Mouse (Mus musculus): Measurements from ENCODE around the gene Mus81.
A peak's percentile ranks its signal among the peaks of the same experiment; 100 is the strongest.
"Not testable (repeated sequence)": the region's sequence is repeated elsewhere in the genome, so short reads cannot be mapped to it uniquely, and the experiment has no call there.

Mus81 gene

GRCm38 (mm10) chr19:5487768-5488550, at the start of gene Mus81:
Gene Mus81 (minus strand): TSS chr19:5488402.
- peak; percentile 99 for DNase-seq (ENCODE audit: low read depth)

DNA sequence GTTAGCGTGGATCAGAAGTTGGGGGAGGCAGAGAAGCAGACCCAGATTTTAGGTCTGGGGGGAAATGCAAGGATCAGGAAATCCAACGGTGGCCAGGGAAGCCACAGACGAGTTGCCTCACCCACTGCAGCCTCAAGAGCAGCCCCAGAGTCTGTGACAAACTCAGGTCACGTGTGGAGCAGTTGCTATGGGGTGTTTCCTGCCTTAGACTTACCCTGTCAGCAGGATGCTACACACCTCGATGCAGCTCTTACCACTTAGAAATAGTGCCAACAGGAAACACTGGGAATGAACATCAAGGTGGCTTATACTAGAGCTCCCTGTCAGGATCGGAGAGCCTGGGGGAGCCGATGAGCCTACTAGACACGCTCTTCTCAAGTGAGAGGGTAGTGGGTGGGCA, 44.3 kb upstream of the Mus81 start:
- no peak for DNase-seq (ENCODE audit: low read depth)

GRCm38 (mm10) chr19:5530138-5530524, 41.9 kb upstream of the Mus81 start:
- no peak for DNase-seq (ENCODE audit: low read depth)

DNA sequence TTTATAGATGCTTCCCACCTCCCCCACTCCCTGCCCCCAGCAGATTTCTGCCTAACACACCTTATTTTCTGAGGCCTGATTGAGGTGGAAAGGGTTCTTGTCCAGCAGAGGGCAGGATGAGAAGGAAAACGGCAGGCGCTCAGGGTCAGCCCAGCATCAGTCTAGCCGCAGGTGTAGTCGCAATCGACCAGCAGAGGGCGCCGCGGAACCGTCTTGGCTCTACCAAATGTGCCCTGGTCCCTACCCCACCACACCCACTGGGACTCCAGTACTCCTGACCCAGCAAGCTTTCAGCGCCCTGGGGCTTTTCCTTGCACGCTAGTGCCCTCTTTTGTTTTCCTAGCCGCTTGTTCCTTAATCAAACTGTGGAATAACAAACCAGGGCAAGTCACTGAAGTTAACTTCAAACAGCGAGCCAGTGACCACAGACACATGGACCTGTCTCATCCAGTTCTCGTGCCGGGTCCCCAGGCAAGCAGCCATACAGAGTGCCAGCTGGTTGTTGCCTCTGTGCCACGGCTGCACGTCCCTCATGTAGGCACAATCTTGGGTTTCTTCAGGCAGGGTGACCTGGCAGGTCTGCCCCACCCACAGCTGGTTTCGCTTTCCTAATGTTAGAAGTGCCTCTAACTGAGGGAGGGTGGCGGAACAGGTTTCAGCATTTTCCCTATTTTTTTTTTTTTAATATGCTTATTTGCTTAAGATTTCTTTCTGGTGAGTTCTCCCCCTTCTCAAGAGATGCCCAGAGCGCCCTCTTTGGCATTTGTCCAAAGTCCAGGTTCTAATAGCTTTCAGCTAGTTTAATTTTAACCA, 41.3 kb upstream of the Mus81 start:
- peak; percentile 99 for DNase-seq (ENCODE audit: low read depth)

GRCm38 (mm10) chr19:5525204-5525603, 37.0 kb upstream of the Mus81 start:
- no peak for DNase-seq (ENCODE audit: low read depth)

- DNase-seq (ENCODE audit: low read depth), result no peak
Observed at GRCm38 (mm10) chr19:5518721-5519120, 30.5 kb upstream of the Mus81 start.

GRCm38 (mm10) chr19:5516906-5517505, 28.8 kb upstream of the Mus81 start:
- DNase-seq (ENCODE audit: low read depth), result peak; percentile 51

DNA sequence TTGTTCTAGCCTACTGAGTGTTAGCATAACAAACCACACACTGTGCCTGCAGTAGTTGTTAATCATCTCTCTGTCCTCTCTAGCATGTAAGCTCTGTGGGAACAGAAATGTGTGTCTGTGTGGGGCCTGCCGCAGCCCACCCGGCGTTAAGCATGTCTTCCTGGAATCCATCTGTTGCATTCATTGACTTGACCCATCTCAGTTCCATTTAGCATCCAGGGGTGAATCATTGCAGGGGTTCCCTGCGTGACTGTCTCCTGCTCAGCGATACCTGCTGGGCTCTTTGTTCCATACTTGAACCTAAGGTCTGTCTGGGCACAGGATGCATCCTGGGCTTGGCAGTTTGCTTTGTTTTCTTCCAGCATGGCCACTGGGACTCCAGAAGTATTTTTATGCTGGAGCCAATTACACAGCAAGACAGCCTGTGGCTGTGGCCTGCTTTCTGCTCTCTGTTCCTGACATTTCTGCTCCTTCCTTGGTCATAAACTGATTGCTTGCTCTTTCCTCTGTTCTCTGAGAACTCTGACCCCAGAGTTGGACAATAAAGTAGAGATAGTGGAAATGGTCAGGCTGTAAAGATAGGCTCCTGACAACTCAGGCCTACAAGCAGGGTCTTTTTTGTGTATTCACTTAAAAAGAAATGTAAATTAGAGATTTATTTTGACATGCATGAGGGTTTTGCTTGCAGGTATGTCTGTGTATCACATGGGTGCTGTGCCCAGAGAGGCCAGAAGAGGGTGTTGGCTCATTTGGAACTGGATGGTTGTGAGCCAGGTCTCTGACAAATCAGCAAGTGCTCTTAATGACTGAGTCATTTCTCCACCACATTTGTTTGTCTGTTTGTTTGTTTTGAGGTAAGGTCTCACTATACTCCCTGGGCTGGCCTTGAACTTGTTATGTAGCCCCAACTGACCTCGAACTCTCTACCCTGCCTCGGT, 27.9 kb upstream of the Mus81 start:
- no peak for DNase-seq (ENCODE audit: low read depth)

- no peak for DNase-seq (ENCODE audit: low read depth)
Observed at GRCm38 (mm10) chr19:5513005-5513349, 24.8 kb upstream of the Mus81 start.

DNA sequence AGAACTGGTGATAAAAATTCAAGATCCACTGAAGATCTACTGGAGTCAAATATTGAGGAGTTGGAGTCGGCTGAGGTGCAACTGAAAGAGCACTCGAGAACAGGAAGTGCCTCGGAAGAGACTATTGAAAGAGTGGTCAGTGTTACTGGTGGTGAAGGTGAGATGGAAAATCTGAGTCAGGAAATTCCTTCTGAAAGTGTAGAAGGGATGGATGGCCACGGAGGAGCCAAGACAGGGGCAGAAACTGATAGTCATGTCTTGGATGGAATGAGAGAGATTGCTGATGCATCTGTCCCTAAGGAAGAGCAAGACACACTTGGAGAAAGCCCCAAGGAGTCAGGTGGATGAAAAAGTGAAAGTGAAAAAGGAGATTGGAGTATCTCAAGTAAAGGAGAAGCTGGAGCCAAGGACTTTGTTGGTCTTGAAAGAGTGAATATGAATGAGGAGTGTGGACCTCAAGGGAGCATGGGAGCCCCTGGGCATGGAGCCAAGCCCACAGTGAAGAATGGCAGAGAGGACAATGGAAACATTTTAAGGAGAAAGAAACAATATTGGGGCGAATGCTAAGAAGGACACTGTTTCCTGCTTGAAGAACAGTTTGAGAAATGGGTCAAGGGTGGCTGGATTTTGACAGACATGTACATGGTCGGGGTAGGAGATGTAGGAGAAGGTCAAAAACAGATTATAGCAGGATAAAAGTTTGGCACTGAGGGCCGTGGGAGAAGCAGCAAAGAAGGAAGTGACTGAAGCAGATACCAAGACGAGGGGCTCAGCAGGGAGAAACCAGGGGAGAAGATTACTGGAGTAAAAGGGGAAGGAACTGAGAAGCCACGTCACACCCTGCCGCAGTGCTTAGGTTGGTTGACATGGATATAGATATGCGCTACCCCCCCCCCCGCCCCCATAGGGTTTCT, 24.1 kb upstream of the Mus81 start:
- DNase-seq (ENCODE audit: low read depth), result no peak

- no peak for DNase-seq (ENCODE audit: low read depth)
Observed at GRCm38 (mm10) chr19:5511074-5511632, 23.0 kb upstream of the Mus81 start.

GRCm38 (mm10) chr19:5510031-5511026, 22.1 kb upstream of the Mus81 start, which contains the start of gene Snx32:
Gene Snx32 (minus strand): TSS chr19:5510538.
- DNase-seq (ENCODE audit: low read depth), result peak; percentile 94

- DNase-seq (ENCODE audit: low read depth), result peak; percentile 43
Observed at GRCm38 (mm10) chr19:5503687-5504086, 15.5 kb upstream of the Mus81 start, which contains the start of gene 1700020D05Rik. Gene 1700020D05Rik (minus strand): TSS chr19:5503787.

- no peak for DNase-seq (ENCODE audit: low read depth)
Observed at GRCm38 (mm10) chr19:5500330-5500875, 12.2 kb upstream of the Mus81 start.

DNA sequence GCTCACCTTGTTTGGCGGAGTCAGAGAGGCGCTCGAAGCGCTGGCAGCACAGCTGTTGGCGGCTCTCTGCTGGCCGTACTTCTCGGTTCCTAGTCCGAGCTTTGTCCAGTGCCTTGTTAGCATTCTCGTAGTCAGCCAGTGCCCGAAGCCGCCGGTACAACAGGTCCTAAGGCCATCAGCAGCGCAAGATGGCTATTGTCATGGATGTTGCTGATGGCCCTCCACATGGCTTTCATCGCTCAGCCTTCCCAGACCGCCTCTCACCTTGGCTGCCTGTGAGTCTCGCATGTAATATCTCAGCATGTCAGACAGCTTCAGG, 7.8 kb upstream of the Mus81 start:
- no peak for DNase-seq (ENCODE audit: low read depth)

GRCm38 (mm10) chr19:5495353-5496051, 7.3 kb upstream of the Mus81 start:
- DNase-seq (ENCODE audit: low read depth), result no peak

DNA sequence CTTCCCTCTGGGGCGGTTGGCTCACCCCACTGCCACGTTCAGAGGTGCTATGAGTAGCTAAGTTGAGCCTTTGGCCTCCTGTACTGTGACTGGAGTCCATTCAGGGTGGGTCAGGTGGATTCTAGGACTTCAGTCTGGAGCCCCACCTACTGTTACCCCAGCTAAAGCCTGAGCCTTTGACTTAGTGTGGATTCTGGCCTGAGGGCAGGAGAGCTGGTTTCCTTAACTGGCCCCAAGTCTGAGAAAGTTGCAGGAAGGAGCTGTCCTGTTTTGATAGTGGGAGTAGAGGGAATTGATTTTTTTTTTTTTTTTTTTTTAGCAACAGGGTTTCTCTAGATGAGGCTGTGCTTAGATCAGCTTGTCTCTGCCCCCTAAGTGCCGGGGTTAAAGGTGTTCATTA, 6.1 kb upstream of the Mus81 start:
- DNase-seq (ENCODE audit: low read depth), result no peak

DNA sequence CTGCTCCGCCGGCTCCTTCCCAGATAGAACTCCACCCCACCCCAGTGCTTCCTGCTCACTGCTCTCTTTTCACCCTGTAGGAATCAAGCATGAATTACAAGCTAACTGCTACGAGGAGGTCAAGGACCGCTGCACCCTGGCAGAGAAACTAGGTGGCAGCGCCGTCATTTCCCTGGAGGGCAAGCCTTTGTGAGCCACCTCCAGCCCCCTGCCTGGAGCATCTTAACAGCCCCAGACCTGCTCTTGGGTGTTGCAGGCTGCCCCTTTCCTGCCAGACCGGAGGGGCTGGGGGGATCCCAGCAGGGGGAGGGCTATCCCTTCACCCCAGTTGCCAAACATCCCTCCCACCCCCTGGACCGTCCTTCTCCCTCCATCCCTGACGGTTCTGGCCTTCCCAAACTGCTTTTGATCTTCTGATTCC, 5.1 kb upstream of the Mus81 start:
- DNase-seq (ENCODE audit: low read depth), result not testable (repeated sequence)

Data from NIH3T3 (cell line).